Mouse (Mus musculus) spleen, adult 18-20 months (tissue): ENCODE results near the gene 4930469K13Rik.
"Not testable (repeated sequence)": the region's sequence is repeated elsewhere in the genome, so short reads cannot be mapped to it uniquely, and the experiment has no call there.

Source experiments
- DNase-seq, 2 experiments: peaks; one replicate each; pipeline ENCODE4 v3.0.0; 2022; ENCODE audit warnings: mixed read lengths in 2 of 2

Gene 4930469K13Rik

DNA sequence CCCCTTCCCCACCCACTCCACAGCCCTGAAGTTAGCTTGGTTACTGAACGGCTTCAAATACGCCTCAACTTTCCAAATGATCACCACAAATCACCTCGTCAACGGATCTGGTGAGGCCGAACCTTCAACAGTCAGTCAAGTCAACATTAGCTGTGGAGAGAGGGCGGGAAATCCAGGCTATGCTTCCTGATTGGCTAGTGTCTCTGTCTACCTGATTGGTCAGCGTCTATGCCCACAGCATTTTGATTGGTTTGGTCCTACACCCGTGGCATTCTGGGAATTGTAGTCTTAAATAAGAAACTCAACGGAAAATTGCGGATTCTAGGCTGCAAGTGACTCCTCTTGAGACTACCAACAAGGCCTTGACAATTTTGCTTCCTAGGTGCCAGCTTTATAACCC, at the start of gene 4930469K13Rik:
4930469K13Rik (minus strand) TSS at position 133 of the 400 bp plus-strand sequence.
- no peak for DNase-seq

DNA sequence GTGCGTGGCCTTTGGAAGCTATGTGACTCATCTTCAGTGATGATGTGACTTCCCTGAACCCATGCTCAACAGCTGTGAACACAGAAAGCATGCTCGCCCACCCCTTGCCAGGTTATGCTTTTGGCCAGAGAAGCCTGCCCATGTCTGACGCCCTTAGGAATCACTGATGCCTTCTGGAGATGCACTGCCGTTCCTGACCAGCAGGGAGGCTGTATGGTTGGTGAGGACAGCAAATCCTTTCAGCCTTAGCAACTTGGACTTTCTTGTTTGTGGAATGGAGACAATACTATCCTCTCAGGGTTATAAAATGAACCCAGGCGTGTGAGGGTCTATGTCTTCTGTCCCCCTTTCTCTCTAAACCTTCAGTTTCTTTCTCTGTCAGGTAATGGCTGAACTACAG, 48.6 kb upstream of the 4930469K13Rik start:
- DNase-seq = no peak

DNA sequence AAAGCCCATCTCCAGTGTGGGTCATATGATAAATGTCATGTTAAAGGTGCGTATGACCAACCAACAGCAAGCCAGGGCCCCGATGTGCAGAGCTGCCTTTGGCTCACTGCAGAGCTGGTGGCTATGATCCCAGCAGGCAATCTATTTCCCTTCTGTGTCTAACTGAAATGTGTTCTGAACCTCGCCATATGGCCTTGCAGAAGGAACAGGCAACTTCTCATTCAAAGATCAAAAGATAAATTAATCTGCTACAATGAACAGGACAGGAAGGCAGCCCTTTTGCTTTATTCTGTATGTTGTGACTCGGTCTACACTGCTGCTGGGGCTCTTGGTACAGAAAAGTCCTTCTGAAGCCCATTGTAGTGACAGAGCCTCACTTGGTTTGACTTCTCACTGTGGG, 46.1 kb upstream of the 4930469K13Rik start:
- DNase-seq = no peak

DNA sequence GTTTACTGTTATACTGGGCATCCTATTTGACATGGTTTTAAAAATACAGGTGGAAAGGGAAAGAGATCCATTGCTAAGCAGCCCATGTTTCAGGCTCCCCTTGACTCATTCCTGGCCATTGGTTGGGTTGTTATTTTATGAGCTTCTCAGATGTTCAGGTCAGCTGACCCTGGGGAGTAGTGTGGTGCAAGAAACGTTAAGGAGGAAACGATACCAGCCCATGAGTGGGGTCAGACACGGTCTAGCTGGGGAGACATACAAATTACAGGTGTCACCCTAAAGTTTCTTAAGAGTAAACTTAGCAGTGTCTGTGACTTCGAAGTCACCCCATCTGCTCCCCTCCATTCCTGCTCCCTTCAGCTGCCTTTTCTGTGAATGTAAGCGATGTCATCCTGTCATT, 45.6 kb upstream of the 4930469K13Rik start:
- DNase-seq = no peak

DNA sequence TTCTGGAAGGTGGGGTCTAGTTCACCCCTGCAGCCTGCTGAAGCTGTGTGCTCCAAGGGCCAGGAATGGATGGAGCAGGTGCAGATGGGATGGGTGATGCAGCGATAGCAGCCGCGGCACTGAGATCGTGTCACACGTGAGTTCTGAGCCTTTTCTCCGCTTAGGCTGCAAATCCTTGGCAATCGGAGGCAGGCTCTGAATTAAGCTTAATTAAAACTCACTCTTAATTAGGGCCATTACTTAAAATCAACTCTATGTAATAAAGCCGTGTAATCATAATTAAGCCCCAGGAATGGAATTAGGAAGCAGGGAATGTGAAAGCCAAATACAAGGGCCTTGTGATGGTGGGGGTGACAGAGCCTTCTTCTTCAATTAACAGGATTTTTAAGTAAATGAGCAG, 40.9 kb upstream of the 4930469K13Rik start:
- no peak for DNase-seq

DNA sequence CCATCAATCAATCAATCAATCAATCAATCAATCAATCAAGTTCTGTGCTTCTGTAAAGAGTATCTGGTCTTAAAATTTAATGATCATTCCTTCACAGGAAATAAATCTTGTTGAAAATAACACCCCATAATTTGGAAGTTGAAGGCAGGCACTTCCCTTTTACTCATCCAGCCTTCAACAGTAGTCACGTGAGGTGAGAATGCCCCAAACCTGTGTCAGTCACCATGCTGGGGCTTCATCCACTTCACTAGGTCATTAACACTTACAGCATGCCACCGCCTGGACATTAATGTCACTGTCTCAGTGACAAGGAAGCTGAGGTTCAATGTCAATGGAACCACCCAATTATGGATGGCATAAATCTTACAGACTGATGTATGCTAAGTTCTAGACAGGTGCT, 30.1 kb upstream of the 4930469K13Rik start:
- DNase-seq = no peak

DNA sequence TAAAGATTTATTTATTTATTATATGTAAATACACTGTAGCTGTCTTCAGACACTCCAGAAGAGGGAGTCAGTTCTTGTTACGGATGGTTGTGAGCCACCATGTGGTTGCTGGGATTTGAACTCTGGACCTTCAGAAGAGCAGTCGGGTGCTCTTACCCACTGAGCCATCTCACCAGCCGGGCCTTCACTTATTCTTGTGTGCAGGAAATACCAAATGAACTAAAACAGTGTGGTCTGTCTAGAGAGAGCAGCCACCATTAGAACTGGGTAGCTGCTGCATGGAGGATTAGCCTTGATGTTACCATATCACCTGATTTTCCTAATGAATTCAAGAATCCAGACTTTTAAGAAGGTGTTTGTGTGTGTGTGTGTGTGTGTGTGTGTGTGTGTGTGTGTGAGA, 27.4 kb upstream of the 4930469K13Rik start:
- DNase-seq = not testable (repeated sequence)

DNA sequence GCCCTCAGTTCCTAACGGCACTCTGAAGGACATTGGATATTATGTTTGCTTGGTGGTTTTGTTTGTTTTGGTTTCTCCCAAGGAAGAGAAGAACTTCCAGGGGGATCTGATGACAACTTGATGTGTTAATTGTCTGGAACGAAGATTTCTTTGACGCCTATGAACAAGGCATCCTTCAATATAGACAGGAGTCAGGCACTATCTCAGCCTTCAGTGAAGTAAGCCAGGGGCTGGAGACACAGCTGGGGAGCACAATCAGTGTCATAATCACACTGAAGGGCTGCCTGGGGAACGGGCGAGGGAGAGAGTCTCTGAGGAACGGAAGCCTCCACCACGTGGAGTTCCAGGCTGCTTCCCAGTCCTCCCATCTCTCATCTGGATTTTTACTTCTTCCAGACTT, 26.5 kb upstream of the 4930469K13Rik start:
- DNase-seq = no peak

DNA sequence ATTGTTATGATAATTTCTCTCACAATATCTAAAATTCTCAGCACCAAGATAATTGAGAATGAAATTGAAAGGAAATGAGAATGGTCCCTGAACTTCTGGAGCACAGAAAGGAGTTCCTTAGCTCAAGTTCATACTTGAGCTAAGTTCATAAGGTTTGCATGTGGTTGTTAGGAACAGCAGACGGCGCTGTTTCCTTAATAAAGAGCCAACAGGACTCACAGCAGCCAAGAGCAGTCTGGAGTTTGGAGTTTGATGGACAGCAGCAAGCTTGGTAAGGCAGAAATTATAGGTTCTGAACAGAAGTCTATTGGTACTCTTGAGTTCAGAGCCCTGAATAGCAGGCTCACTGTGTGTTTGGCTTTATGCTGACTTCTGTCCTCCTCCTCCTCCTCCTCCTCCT, 24.8 kb upstream of the 4930469K13Rik start:
- DNase-seq = no peak

DNA sequence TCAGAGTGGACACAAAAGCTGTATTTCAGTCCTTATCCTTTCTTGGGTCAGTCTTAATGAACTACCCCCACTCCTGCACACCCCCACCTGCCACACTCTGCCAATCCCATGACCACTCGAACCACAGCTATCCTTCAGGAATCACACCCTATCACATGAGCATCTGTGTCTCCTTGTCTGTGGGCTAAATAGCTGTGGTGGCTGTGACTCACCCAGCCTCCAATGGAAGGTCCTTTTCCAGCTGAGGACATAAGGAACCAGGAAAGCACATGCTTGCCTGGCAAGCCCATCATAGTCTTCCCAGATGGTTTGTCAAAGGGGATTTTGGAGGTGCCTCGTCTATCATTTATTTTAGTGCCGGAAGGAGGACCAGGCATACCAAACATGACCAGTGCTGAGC, 20.0 kb upstream of the 4930469K13Rik start:
- no peak for DNase-seq

DNA sequence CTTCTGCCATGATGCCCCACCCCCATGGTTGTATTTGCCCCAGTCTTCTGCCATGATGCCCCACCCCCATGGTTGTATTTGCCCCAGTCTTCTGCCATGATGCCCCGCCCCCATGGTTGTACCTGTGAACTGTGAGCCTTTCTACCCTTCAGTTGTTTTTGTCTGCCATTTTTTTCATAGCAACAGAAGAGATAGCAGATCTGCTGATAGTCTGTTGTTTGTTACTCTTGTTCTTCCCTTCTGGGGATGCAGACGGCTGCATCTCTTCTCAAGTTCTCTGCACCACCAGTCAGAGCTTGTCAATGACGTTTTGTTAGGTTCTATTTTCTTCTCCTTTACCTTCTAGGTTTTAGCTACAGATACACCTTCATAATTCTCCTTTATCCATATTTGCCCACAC, 19.2 kb upstream of the 4930469K13Rik start:
- no peak for DNase-seq

DNA sequence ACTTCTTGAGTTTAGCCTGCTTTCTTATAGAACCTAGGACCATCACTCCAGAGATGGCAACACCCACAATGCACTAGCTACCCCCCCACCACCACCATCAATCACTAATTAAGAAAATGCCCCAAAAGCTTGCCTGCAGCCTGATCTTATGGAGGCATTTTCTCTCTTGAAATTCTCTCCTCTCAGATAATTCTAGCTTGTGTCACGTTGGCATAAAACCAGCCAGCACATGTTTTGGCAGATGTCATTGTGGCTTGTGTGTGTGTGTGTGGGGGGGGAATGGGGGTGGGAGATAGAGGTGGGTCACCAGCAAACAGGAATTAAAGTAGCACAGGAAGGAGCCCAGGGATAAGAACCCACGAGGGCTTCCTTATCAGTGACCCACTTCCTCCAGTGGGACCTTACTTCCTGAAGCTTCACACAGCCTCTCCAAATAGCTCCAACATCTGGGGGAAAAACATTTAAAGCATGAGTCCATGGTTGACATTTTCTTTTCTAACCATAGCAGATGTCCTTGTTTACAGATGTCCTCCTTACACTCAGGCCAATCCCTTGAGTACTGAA, 18.3 kb upstream of the 4930469K13Rik start:
- no peak for DNase-seq

DNA sequence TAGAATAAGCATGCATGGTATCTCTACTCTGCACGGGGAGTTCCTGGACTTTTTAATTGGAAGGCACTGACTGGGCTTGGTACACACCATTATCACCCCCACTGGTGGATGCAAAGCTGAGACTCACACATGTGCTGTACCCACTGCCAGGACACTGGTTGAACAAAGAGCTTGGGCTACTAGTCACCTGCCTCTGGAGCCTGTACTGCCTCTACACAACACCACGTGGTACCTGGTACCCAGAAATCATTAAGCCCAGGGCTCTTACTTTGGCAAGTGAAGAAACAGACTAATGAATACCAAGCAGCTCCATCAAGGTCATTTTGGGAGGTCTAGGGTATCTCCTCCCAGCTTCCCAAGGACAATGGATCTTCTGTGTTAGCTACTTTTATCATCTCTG, 15.4 kb upstream of the 4930469K13Rik start:
- no peak for DNase-seq

DNA sequence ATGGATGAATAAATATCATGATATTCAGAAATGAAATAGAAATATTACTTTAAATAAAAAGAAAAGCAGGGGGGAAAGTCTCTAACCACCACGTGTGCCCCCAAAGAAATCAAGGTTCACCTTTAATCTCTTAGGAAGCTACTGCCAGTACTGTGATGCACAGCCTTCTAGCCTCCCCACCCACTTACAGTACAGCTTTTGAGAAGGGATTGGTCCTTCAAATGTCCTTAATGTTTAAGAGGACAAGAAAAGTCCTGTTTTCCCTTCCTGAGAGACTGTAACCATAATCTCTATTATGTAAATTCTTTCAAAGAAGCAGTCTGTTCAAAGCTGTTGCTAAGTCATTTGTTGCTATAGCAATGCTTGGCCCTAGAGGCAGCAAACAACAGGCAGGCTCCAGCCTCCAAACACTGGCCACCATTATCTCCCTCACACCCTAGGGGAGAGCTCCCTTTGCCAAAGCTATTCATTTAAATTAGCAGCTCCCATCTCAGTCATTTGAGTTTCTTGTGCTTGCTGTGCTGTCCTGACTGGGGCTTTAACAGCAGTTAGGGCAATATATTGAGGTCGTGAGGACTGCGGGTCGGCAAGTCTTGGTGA, 14.5 kb upstream of the 4930469K13Rik start:
- no peak for DNase-seq

DNA sequence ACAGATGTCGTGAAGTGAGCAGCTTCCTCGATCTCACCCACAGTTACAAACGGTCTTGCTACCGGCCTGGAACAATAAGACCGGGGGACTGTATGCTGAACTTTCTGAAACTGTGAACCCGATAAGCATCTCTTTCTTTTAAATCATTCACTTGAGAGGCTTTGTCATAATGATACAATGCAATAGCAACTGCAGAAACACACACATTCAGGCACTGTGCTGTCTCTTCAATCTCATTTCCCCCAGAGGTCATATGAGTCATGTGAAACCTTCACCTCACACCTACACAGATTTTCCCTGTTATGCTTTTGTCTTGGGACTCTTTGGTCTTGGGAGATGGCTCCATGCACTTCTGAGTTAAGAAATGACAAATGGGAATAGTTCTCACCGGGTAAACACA, 13.6 kb upstream of the 4930469K13Rik start:
- no peak for DNase-seq

DNA sequence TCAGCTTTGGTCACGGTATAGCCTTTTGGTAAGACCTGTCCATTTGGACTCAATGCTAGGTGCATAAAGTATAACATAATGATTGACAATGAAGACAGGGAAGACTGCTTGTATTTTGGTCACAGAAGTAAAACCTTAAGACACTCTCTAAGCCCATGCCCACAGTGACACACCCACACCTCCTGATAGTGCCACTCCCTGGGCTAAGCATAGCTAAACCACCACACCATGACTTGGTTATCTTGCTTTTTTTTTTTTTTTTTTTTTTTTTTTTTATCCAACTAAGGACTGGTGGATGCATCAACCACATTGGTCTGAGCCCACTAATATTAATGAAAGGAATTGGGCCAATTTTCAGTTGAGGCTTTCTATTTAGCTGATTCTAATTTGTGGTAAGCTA, 10.9 kb upstream of the 4930469K13Rik start:
- DNase-seq = no peak

DNA sequence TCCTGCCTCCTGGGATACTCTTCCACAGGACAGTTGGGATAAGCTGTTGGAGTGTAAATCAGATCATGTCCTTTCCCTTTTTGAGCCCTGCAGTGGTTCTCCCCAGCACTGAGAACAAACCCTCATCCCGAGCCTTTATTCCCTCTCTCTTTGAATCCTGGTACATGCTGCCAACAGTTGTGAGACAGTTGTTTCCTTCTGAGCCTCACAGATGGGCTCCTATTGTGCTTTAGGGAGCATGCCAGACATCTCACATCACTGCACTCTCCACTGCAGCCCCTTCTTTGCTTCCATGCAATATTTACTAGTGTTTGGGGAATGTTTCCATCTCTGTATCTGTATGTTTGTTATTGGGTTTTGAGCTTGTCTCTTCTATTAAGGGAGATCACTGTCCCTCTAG, 6.6 kb upstream of the 4930469K13Rik start:
- DNase-seq = no peak

DNA sequence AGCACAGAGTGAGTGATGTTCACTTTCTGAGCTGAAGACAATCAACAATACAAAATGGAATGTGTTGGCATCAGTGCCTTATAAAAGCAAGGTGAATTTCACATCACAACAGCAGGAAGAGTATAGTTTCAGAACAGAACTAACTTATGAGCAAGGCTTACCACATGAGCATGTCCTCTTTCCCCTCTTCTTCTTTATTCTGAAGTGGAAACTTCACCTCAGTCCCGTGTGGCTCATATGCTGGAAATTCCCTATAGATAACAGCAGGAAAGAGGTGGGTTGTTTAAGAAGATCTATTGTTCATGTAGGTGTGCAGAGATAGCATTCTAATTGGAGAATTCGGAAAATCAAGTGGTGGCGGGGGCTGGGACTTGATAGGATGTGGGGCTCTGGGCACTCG, 3.5 kb upstream of the 4930469K13Rik start:
- no peak for DNase-seq

DNA sequence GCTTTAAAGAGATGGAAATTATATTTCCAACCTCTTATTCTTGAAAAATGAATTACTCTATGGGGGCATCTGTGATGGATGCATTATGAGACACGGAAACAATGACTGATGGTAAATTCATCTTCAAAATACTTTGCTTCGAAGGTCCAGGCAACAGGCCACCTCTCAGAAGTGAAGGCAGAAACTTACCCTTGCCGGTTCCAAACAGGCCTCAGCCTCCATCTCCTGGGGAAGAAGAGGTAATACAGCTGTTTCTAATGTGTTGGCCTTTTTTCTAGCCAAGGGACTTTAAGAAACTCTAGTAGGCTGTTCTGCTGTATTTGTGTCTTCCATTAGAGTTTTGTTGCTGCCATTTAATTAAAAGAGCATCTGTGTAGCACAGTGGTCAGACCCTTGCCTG, 11.3 kb downstream of the 4930469K13Rik start:
- no peak for DNase-seq

DNA sequence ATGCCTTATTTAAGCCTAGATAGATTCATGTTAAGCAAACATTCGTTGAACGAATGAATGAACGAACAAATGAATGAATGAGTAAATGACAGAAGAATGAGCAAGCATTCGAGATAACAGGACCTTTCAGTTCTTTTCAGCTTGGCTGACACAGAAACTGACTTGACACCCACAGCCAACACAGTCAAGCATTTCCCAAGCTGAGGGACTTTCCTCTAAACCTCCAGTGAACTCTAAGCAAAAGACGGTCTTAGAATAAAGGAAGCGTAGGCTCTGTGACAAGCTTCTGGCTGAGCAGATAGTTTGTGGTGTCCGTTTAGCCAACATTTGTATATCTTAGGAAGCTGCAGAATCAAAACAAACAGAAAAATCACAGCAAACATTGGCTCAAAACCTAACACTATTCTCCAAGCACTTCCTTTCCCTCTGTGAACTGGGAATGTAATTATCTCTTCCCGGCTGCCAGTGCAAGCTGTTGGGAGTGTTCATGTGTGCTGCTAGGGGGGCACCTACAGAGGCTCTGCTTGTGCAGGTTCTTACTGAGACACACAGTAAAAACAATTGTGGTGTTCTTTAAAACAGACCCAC, 12.1 kb downstream of the 4930469K13Rik start:
- no peak for DNase-seq

DNA sequence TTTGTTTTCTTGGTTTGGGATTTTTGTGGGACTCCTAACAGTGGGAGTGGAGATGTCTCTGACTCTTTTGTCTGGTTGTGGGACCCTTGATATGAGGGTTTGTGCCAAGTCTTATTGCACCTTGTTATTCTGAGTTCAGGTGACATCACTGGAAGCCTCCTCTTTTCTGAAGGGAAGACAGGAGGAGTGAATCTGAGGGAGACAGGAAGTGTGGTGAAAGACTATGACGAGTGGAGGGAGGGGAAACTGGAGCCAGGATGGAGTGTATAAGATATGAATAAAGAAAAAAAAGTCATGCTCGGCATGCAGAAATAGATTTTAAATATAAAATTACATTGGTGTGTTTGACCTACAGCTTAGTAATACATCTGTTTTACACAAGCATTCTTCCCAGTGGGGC, 13.7 kb downstream of the 4930469K13Rik start:
- DNase-seq = no peak

DNA sequence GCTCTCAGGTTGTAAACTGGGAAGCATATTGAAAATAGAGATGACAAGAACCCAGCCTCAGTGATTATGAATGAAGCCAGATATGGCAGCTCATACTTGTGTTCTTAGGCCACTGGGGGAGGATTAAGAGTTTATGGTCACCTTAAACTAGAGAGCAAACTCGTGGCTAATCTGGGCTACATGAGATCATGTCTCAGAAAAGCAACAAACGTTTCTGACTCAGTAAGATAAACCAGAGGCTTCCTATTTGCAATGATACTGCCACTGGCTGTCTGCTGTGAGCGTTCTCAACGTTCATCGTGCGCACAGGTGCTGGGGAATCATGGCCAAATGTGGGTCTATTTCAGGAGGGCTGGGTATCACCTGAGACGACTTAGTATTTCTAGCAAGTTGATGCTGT, 14.6 kb downstream of the 4930469K13Rik start:
- no peak for DNase-seq

DNA sequence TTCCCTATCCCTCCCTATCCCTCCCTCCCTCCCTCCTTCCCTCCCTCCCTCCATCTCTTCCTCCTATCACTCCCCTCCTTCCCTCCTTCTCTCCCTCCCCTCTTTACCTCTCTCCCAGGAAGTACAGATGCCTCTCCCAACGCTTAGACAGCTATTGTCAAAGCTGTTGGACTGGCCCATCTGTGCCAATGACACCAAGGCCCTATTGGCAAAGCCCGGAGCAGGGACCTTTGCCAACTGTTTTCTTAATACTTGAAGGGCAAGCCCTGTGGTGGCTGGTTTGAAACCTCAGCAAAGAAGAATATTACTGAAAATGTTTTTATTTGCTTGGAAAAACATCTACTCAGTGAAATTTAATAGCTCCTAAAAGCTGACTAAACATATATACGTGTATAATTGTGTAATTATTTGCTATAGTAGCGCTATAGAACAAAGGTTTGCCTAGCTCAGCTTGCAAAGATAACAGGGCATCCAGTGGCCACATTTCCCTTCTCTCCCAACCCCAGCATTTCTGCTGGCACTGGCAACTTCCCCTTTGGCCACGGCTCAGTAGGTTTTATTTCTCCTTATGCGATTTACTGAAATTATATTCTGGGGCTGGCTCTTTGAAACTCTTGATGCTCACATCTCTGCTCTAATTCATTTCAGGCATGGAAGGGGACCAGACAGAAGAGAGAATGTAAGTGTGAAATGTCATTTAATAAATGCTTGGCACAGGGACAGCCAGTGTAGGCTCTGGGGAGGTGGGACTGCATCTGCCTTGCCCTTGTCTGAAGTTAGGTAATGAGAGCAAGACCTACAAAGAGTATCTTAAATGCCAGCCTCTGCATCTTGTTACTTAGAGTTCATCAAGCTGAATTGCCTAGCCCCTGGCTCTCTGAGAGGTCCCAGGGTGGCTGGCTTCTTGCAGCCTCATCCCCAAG, 18.6 kb downstream of the 4930469K13Rik start:
- DNase-seq = no peak

DNA sequence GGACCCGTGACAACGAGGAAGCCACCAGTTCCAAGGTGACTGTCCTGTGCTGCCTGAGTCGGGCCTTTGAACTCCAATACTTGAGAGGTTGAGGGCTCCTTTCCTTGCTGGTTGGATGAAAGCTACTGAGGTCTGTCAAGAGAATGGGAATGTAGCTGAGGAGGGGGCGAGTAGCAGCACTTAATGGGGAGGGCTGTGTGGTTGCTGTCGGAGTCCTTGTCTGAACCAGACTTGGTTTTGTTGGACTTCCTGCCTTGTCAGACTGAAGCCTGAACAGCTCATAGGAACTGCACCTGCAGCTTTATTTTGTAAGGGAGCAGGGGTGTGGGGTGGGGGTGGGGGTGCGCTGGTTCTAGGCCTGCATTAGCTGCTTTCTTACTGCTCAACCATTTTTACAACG, 19.8 kb downstream of the 4930469K13Rik start:
- DNase-seq = no peak
